ENCODE assay signal across 7 mouse cellular contexts in the genomic region with DNA sequence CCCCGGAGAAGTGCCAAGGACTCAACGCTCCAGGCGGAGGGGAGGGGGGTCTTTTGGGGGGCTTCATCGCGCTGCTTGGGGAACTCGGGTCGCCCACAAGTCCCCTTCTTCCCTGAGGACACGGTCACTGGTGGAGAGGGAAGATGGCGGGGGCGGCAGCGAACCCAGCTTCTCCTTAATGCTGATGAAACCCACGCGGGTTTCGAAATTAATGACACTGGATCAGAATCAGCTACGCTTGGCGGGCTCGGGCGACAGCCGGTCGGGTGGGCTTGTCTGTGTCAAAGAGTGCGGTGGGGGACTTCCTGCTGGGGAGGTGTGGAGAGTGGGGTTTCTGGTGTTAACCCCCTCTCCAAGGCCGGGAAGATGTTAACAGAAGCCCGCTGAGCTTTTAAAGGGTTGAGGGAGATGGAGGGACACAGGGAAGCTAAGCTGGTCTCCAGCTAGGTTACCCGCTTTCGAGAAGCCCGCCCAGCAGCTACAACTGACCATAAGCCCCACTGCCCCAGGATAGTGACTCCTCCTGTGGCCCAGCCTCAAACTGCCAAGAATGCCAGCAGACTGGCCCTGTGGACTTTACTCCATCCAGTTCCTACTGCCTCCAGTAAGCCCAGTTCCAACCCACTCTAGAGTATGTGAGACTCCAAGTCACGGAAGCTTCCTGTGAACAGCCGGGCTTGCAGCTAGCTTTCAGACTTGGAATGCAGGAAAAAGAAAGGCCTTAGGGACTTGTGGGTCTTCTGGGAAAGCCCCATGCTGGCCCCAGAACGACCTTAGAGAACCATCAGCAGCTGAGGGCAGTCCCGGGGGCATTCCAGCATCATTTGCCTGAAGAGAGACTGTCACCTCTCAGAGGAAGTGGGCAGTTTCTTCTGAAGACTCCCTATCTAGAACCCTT.
DNase-seq lines count a peak whose midpoint lies in the region; ATAC-seq and TF ChIP-seq lines count a peak whose summit lies in the region.

No protein-coding gene starts in this region.

- no peak for TF ChIP-seq POLR2A in spleen, adult 2 months (IDR thresholded peaks at IDR 0.05; ENCODE audit: low read depth, low read length)

- 12% methylated on average over 27 of the region's 30 CpGs for WGBS in forebrain, embryonic 11.5 days
- 21% methylated on average over 29 of the region's 30 CpGs for WGBS in intestine, embryonic 15.5 days
- WGBS in lung, embryonic 15.5 days, result 15% methylated on average over 30 of the region's 30 CpGs
- 24% methylated on average over 29 of the region's 30 CpGs for WGBS in spleen, adult 2 months

- intact Hi-C loops in gastrocnemius, postnatal 14 days (cut with DNase I; ENCODE audit: low total_unique reads), result no loop called here

- H3K27ac ChIP-seq in forebrain, embryonic 11.5 days (ENCODE audit: low read depth, low read length), result peak overlapping the region; percentile 66
- H3K27ac ChIP-seq in intestine, embryonic 15.5 days, result peak overlapping the region; percentile 89
- H3K27ac ChIP-seq in lung, embryonic 15.5 days, result peak overlapping the region; percentile 93
- peak overlapping the region; percentile 30 for H3K27ac ChIP-seq in spleen, adult 2 months (ENCODE audit: insufficient read depth, low read length)

- peak; percentile 6 for DNase-seq in ES-CJ7 (ENCODE audit: low read depth, low spot score)
- DNase-seq in forebrain, embryonic 11.5 days (ENCODE audit: low spot score), result no peak
- peak in 1 of 2 experiments; percentile 3 for DNase-seq in spleen, adult 2 months (ENCODE audit: low read depth in 1 of 2, low spot score in 2 of 2)
- DNase-seq in gastrocnemius, postnatal 14 days, result no peak

- no peaks in the 10 kb centered on the region for H3K9me3 ChIP-seq in forebrain, embryonic 11.5 days (ENCODE audit: control insufficient read depth, low read length)
- no peaks in the 10 kb centered on the region for H3K9me3 ChIP-seq in intestine, embryonic 15.5 days
- no peaks in the 10 kb centered on the region for H3K9me3 ChIP-seq in lung, embryonic 15.5 days

- no peaks in the 10 kb centered on the region for H3K36me3 ChIP-seq in C2C12 (ENCODE audit: control insufficient read depth, insufficient read depth)
- no peaks in the 10 kb centered on the region for H3K36me3 ChIP-seq in forebrain, embryonic 11.5 days (ENCODE audit: control insufficient read depth, insufficient read depth, low read length)
- no peaks in the 10 kb centered on the region for H3K36me3 ChIP-seq in intestine, embryonic 15.5 days
- H3K36me3 ChIP-seq in lung, embryonic 15.5 days, result no peaks in the 10 kb centered on the region
- H3K36me3 ChIP-seq in spleen, adult 2 months (ENCODE audit: control insufficient read depth, insufficient read depth, low read length), result no peaks in the 10 kb centered on the region

- no peak for TF ChIP-seq CTCF in C2C12 (IDR thresholded peaks at IDR 0.05; ENCODE audit: control insufficient read depth, insufficient read depth, insufficient read length)
- TF ChIP-seq CTCF in spleen, adult 2 months (IDR thresholded peaks at IDR 0.05; ENCODE audit: extremely low read depth, insufficient read depth, insufficient read length, insufficient replicate concordance), result no peak

- H3K4me3 ChIP-seq in C2C12 (ENCODE audit: insufficient read depth, poor library complexity, severe bottlenecking), result no peak overlapping the region
- H3K4me3 ChIP-seq in forebrain, embryonic 11.5 days (ENCODE audit: low read depth, low read length), result peak overlapping the region; percentile 33
- H3K4me3 ChIP-seq in intestine, embryonic 15.5 days (replicated peaks), result peak overlapping the region; percentile 42
- H3K4me3 ChIP-seq in lung, embryonic 15.5 days, result peak overlapping the region; percentile 42
- H3K4me3 ChIP-seq in spleen, adult 2 months (ENCODE audit: extremely low read depth, insufficient read depth, insufficient read length), result peak overlapping the region; percentile 56

- peak overlapping the region; percentile 75 for H3K9ac ChIP-seq in forebrain, embryonic 11.5 days (ENCODE audit: low read length)
- peak overlapping the region; percentile 71 for H3K9ac ChIP-seq in intestine, embryonic 15.5 days
- H3K9ac ChIP-seq in lung, embryonic 15.5 days, result peak overlapping the region; percentile 62

- H3K4me1 ChIP-seq in forebrain, embryonic 11.5 days (replicated peaks; ENCODE audit: control insufficient read depth, insufficient read depth, low read length), result peaks cover 7% of the 10 kb centered on the region; the same call in 1 of the 2 replicates
- peaks cover 6% of the 10 kb centered on the region for H3K4me1 ChIP-seq in intestine, embryonic 15.5 days (replicated peaks)
- H3K4me1 ChIP-seq in lung, embryonic 15.5 days, result peaks cover 27% of the 10 kb centered on the region
- H3K4me1 ChIP-seq in spleen, adult 2 months (ENCODE audit: control insufficient read depth, insufficient read depth, insufficient read length), result peaks cover 5% of the 10 kb centered on the region; the same call in 1 of the 2 replicates

- ATAC-seq in forebrain, embryonic 11.5 days (replicated peaks; ENCODE audit: low FRiP score), result peak; percentile 8; the same call in 1 of the 2 replicates
- ATAC-seq in intestine, embryonic 15.5 days, result peak; percentile 54
- ATAC-seq in lung, embryonic 15.5 days (ENCODE audit: borderline replicate concordance, extremely low read depth, low FRiP score, low TSS enrichment), result peak; percentile 9; the same call in 1 of the 2 replicates

- no peaks in the 10 kb centered on the region for H3K79me2 ChIP-seq in C2C12 (ENCODE audit: control insufficient read depth, insufficient read depth)

- peak overlapping the region; percentile 58 for H3K4me2 ChIP-seq in forebrain, embryonic 11.5 days (ENCODE audit: low read depth, low read length, severe bottlenecking)
- peak overlapping the region; percentile 65 for H3K4me2 ChIP-seq in intestine, embryonic 15.5 days (replicated peaks)
- H3K4me2 ChIP-seq in lung, embryonic 15.5 days, result peak overlapping the region; percentile 72

- H3K79me3 ChIP-seq in C2C12 (ENCODE audit: low read depth), result no peaks in the 10 kb centered on the region

- no peaks in the 10 kb centered on the region for H3K27me3 ChIP-seq in C2C12 (ENCODE audit: control insufficient read depth, insufficient read depth, insufficient read length)
- H3K27me3 ChIP-seq in forebrain, embryonic 11.5 days (ENCODE audit: control insufficient read depth, insufficient read depth, low read length), result peaks cover 8% of the 10 kb centered on the region
- peaks cover 10% of the 10 kb centered on the region for H3K27me3 ChIP-seq in intestine, embryonic 15.5 days (replicated peaks)
- H3K27me3 ChIP-seq in lung, embryonic 15.5 days, result peaks cover 12% of the 10 kb centered on the region; the same call in 1 of the 2 replicates
- no peaks in the 10 kb centered on the region for H3K27me3 ChIP-seq in spleen, adult 2 months (ENCODE audit: control insufficient read depth, insufficient read depth, low read length)

- H3ac ChIP-seq in C2C12 (ENCODE audit: control insufficient read depth, insufficient read length, low read depth), result peak overlapping the region; percentile 31

TF ChIP-seq in C2C12, 6 proteins besides CTCF, POLR2A, EP300 and RAD21:
- TF ChIP-seq CEBPB (IDR thresholded peaks at IDR 0.05; ENCODE audit: low read depth), result no peak
- no peak for TF ChIP-seq MAX (IDR thresholded peaks at IDR 0.05)
- no peak for TF ChIP-seq FOSL1 (IDR thresholded peaks at IDR 0.05; ENCODE audit: insufficient read depth, low read length, poor library complexity, severe bottlenecking)

Comparison
In these comparisons a context has a peak if more than half of its experiments do, and no peak if none do; other contexts are left out.
1. H3K27ac ChIP-seq: peak in every context shown above with its lines; median percentile 93 in lung, embryonic 15.5 days; 89 in intestine, embryonic 15.5 days; 66 in forebrain, embryonic 11.5 days; 30 in spleen, adult 2 months.